Mouse (Mus musculus) heart, postnatal 0 days (tissue): ENCODE data around the gene Prdm11.

Experiments
- CTCF ChIP-seq: IDR thresholded peaks from 2 replicates; pipeline ENCODE4 v1.5.1; 2016; ENCODE audit warnings: antibody characterized with exemption, control low read depth, low read depth
- EP300 ChIP-seq: IDR thresholded peaks from 2 replicates; pipeline ENCODE4 v1.6.1; 2016; ENCODE audit warnings: antibody characterized with exemption, low read depth

GRCm38 (mm10) chr2:93043449-93044157 is 2.4 kb downstream of the Prdm11 start:
- TF ChIP-seq EP300: no peak
- no peak for TF ChIP-seq CTCF
